Mouse (Mus musculus) MEL (cell line): ENCODE data around the gene Rab34. TPM values are rescaled to one million over a fixed set of nuclear protein-coding genes. Genes with fewer than 3 reads are reported as not detected.

Source experiments
- DNase-seq: peaks from one replicate; pipeline ENCODE4 v3.0.0; 2011; ENCODE audit warnings: low read depth, low spot score
- H3K27ac ChIP-seq: 2 replicates; pipeline ENCODE4 v1.5.1; 2012; ENCODE audit warnings: low read depth, mild to moderate bottlenecking, control low read depth, low read length, moderate library complexity; ENCODE audit not compliant: control insufficient read depth
- H3K27me3 ChIP-seq, 2 experiments: fragments of 150-350 bp in 1 of 2; sonication (generic) in 1 of 2; 2 replicates each; pipeline ENCODE4 v1.6.1; 2012; ENCODE audit warnings: low read length in 2 of 2, mild to moderate bottlenecking in 2 of 2, improper control_type of control experiment in 1 of 2, moderate library complexity in 1 of 2; ENCODE audit not compliant: insufficient read depth in 2 of 2, control insufficient read depth in 1 of 2
- H3K36me3 ChIP-seq, 2 experiments: 2 replicates each; pipeline ENCODE4 v1.6.1; 2012 to 2014; ENCODE audit warnings: low read length in 2 of 2, improper control_type of control experiment in 1 of 2, inconsistent platforms in 1 of 2, mild to moderate bottlenecking in 1 of 2; ENCODE audit not compliant: insufficient read depth in 2 of 2, control insufficient read depth in 1 of 2
- H3K4me1 ChIP-seq, 2 experiments: fragments of 150-350 bp in 1 of 2; sonication (generic) in 1 of 2; 2 replicates each; pipeline ENCODE4 v1.6.1; 2012; ENCODE audit warnings: low read length in 2 of 2, improper control_type of control experiment in 1 of 2, mild to moderate bottlenecking in 1 of 2; ENCODE audit not compliant: insufficient read depth in 2 of 2, control insufficient read depth in 1 of 2
- H3K4me3 ChIP-seq, 2 experiments: fragments of 150-350 bp in 1 of 2; sonication (generic) in 1 of 2; 2 replicates each; pipeline ENCODE4 v1.5.1; 2012; ENCODE audit warnings: low read depth in 2 of 2, low read length in 2 of 2, mild to moderate bottlenecking in 2 of 2, moderate library complexity in 2 of 2, control low read depth in 1 of 2, improper control_type of control experiment in 1 of 2; ENCODE audit not compliant: control insufficient read depth in 1 of 2, insufficient read depth in 1 of 2
- H3K79me2 ChIP-seq: 2 replicates; pipeline ENCODE4 v1.6.1; 2012; ENCODE audit warnings: mild to moderate bottlenecking, low read length, moderate library complexity; ENCODE audit not compliant: control insufficient read depth, poor library complexity, insufficient read depth
- H3K9ac ChIP-seq: 2 replicates; pipeline ENCODE4 v1.6.1; 2012; ENCODE audit warnings: low read depth, mild to moderate bottlenecking, control low read depth, low read length, moderate library complexity; ENCODE audit not compliant: control insufficient read depth, poor library complexity, severe bottlenecking
- H3K9me3 ChIP-seq: fragments of 150-350 bp; sonication (generic); replicated peaks from 2 replicates; pipeline ENCODE4 v1.6.1; 2012; ENCODE audit warnings: mild to moderate bottlenecking, low read length, improper control_type of control experiment, moderate library complexity; ENCODE audit not compliant: insufficient read depth
- BHLHE40 ChIP-seq: IDR thresholded peaks from 2 replicates; pipeline ENCODE4 v1.6.1; 2012; ENCODE audit warnings: low read depth, mild to moderate bottlenecking, inconsistent platforms, low read length, improper control_type of control experiment, borderline replicate concordance
- CHD2 ChIP-seq: IDR thresholded peaks from 2 replicates; pipeline ENCODE4 v1.6.1; 2011; ENCODE audit warnings: low read length, improper control_type of control experiment
- CTCF ChIP-seq, 3 experiments: IDR thresholded peaks in 2 of 3; conservative IDR thresholded peaks in 1 of 3; 2 replicates each; pipeline ENCODE4 v1.5.1; 2011 to 2012; ENCODE audit warnings: low read length in 3 of 3, low read depth in 2 of 3, mild to moderate bottlenecking in 2 of 3, improper control_type of control experiment in 1 of 3, inconsistent platforms in 1 of 3, mixed read lengths in 1 of 3, moderate library complexity in 1 of 3; ENCODE audit not compliant: control insufficient read depth in 1 of 3, insufficient read depth in 1 of 3, poor library complexity in 1 of 3, severe bottlenecking in 1 of 3
- E2F4 ChIP-seq: IDR thresholded peaks from 2 replicates; pipeline ENCODE4 v1.6.1; 2011; ENCODE audit warnings: low read depth, low read length, improper control_type of control experiment, borderline replicate concordance
- ELF1 ChIP-seq: IDR thresholded peaks from 2 replicates; pipeline ENCODE4 v1.6.1; 2014; ENCODE audit warnings: low read depth, mild to moderate bottlenecking, inconsistent platforms, low read length, improper control_type of control experiment, moderate library complexity
- EP300 ChIP-seq, 2 experiments: IDR thresholded peaks; 2 replicates each; pipeline ENCODE4 v1.6.1; 2011; ENCODE audit warnings: improper control_type of control experiment in 2 of 2, low read length in 2 of 2, low read depth in 1 of 2, mild to moderate bottlenecking in 1 of 2
- ETS1 ChIP-seq: IDR thresholded peaks from 2 replicates; pipeline ENCODE4 v1.6.1; 2012; ENCODE audit warnings: low read depth, mild to moderate bottlenecking, inconsistent platforms, low read length, improper control_type of control experiment, moderate library complexity
- GABPA ChIP-seq: IDR thresholded peaks from 2 replicates; pipeline ENCODE4 v1.6.1; 2012; ENCODE audit warnings: low read depth, mild to moderate bottlenecking, inconsistent platforms, low read length, improper control_type of control experiment, moderate library complexity
- GATA1 ChIP-seq: IDR thresholded peaks from 2 replicates; pipeline ENCODE4 v1.6.1; 2011; ENCODE audit warnings: low read depth, low read length, improper control_type of control experiment
- HCFC1 ChIP-seq: IDR thresholded peaks from 2 replicates; pipeline ENCODE4 v1.6.1; 2012; ENCODE audit warnings: low read depth, mild to moderate bottlenecking, inconsistent platforms, low read length, improper control_type of control experiment, moderate library complexity
- JUND ChIP-seq: IDR thresholded peaks from 2 replicates; pipeline ENCODE4 v1.6.1; 2011; ENCODE audit warnings: low read depth, mild to moderate bottlenecking, improper control_type of control experiment, low read length
- KAT2A ChIP-seq: conservative IDR thresholded peaks from 2 replicates; pipeline ENCODE4 v1.6.1; 2012; ENCODE audit warnings: low read depth, low read length, improper control_type of control experiment, inconsistent platforms
- MAFK ChIP-seq: IDR thresholded peaks from 2 replicates; pipeline ENCODE4 v1.6.1; 2011; ENCODE audit warnings: low read depth, mild to moderate bottlenecking, low read length, improper control_type of control experiment, borderline replicate concordance
- MAZ ChIP-seq: IDR thresholded peaks from 2 replicates; pipeline ENCODE4 v1.6.1; 2012; ENCODE audit warnings: low read depth, mild to moderate bottlenecking, inconsistent platforms, low read length, improper control_type of control experiment
- MEF2A ChIP-seq: IDR thresholded peaks from 2 replicates; pipeline ENCODE4 v1.6.1; 2014; ENCODE audit warnings: low read depth, mild to moderate bottlenecking, inconsistent platforms, low read length, improper control_type of control experiment; ENCODE audit not compliant: poor library complexity, insufficient replicate concordance, severe bottlenecking; ENCODE audit errors: extremely low read depth
- MXI1 ChIP-seq: IDR thresholded peaks from 2 replicates; pipeline ENCODE4 v1.6.1; 2011; ENCODE audit warnings: mild to moderate bottlenecking, low read depth, low read length, improper control_type of control experiment
- MYB ChIP-seq: IDR thresholded peaks from 2 replicates; pipeline ENCODE4 v1.6.1; 2011; ENCODE audit warnings: mild to moderate bottlenecking, low read depth, low read length, improper control_type of control experiment
- NELFE ChIP-seq: IDR thresholded peaks from 2 replicates; pipeline ENCODE4 v1.6.1; 2011; ENCODE audit warnings: low read depth, low read length, improper control_type of control experiment
- NRF1 ChIP-seq: IDR thresholded peaks from 2 replicates; pipeline ENCODE4 v1.6.1; 2014; ENCODE audit warnings: low read depth, mild to moderate bottlenecking, inconsistent platforms, low read length, improper control_type of control experiment, moderate library complexity; ENCODE audit not compliant: poor library complexity, insufficient read depth, severe bottlenecking
- POLR2A ChIP-seq, 2 experiments: IDR thresholded peaks; 2 replicates each; pipeline ENCODE4 v1.6.1; 2011 to 2012; ENCODE audit warnings: low read length in 2 of 2, mild to moderate bottlenecking in 2 of 2, control low read depth in 1 of 2, improper control_type of control experiment in 1 of 2, low read depth in 1 of 2, moderate library complexity in 1 of 2; ENCODE audit not compliant: control insufficient read depth in 1 of 2, insufficient read depth in 1 of 2, poor library complexity in 1 of 2
- RCOR1 ChIP-seq: IDR thresholded peaks from 2 replicates; pipeline ENCODE4 v1.6.1; 2012; ENCODE audit warnings: low read depth, mild to moderate bottlenecking, inconsistent platforms, low read length, improper control_type of control experiment
- SMC3 ChIP-seq: IDR thresholded peaks from 2 replicates; pipeline ENCODE4 v1.6.1; 2011; ENCODE audit warnings: low read depth, low read length, improper control_type of control experiment
- TAL1 ChIP-seq: IDR thresholded peaks from 2 replicates; pipeline ENCODE4 v1.6.1; 2012; ENCODE audit warnings: mild to moderate bottlenecking, inconsistent platforms, low read length, moderate library complexity, mixed read lengths
- TBP ChIP-seq: IDR thresholded peaks from 2 replicates; pipeline ENCODE4 v1.8.0; 2011; ENCODE audit warnings: low read depth, low read length, improper control_type of control experiment
- TCF12 ChIP-seq: IDR thresholded peaks from 2 replicates; pipeline ENCODE4 v1.6.1; 2014; ENCODE audit warnings: low read depth, mild to moderate bottlenecking, inconsistent platforms, low read length, improper control_type of control experiment, moderate library complexity
- UBTF ChIP-seq: IDR thresholded peaks from 2 replicates; pipeline ENCODE4 v1.6.1; 2012; ENCODE audit warnings: low read depth, mild to moderate bottlenecking, inconsistent platforms, low read length, improper control_type of control experiment, moderate library complexity, borderline replicate concordance; ENCODE audit not compliant: insufficient read depth
- ZKSCAN1 ChIP-seq: IDR thresholded peaks from 2 replicates; pipeline ENCODE4 v1.6.1; 2012; ENCODE audit warnings: low read depth, mild to moderate bottlenecking, inconsistent platforms, low read length, improper control_type of control experiment, moderate library complexity
- ZMIZ1 ChIP-seq: IDR thresholded peaks from 2 replicates; pipeline ENCODE4 v1.6.1; 2012; ENCODE audit warnings: low read depth, mild to moderate bottlenecking, inconsistent platforms, low read length, improper control_type of control experiment, moderate library complexity
- polyA plus RNA-seq, 2 experiments: library from polyadenylated mRNA; stranded (reverse) in 1 of 2; unstranded in 1 of 2; fragments of >175 nt in 1 of 2; fragments of >200 nt in 1 of 2; gene quantifications; 2 replicates each; pipeline versions ENCODE4 v1.2.1 to v1.2.4; 2012; ENCODE audit warnings: low replicate concordance in 2 of 2, low read depth in 1 of 2; ENCODE audit not compliant: insufficient read length in 2 of 2, insufficient read depth in 1 of 2, missing spikeins in 1 of 2
- total RNA-seq: library from RNA; depleted of rRNA; stranded (reverse); fragments of 300-350 nt; gene quantifications from 2 replicates; pipeline ENCODE4 v1.2.3, GENCODE M21; 2012

Gene Rab34
- total and polyA plus RNA-seq, 3 experiments, result 20.8 to 42.9 TPM; not detected in 1

- Histone ChIP-seq H3K9me3 (no peaks in the 10 kb centered on the region), H3K79me2 (no peaks in the 10 kb centered on the region), H3K4me3 (no peak overlapping the region), H3K4me1 (no peaks in the 10 kb centered on the region), H3K27ac (no peak overlapping the region), H3K36me3 (peaks cover 0 to 1% of the 10 kb centered on the region in 2 experiments; a peak in 2 of 4 replicates), H3K27me3 (no peaks in the 10 kb centered on the region), H3K9ac (no peak overlapping the region)
- no peak for DNase-seq
- TF ChIP-seq MEF2A (no peak), GATA1 (no peak), MAZ (no peak), POLR2A (IDR thresholded peaks at IDR 0.05; ENCODE audit: control insufficient read depth in 1 of 2, insufficient read depth in 1 of 2, low read depth in 1 of 2, low read length in 2 of 2, poor library complexity in 1 of 2) (no peak), JUND (no peak), NELFE (no peak), ZKSCAN1 (no peak), NRF1 (no peak), UBTF (no peak)
These were observed 41.3 kb upstream of the Rab34 start for GRCm38 (mm10) chr11:78146707-78147543.

DNA sequence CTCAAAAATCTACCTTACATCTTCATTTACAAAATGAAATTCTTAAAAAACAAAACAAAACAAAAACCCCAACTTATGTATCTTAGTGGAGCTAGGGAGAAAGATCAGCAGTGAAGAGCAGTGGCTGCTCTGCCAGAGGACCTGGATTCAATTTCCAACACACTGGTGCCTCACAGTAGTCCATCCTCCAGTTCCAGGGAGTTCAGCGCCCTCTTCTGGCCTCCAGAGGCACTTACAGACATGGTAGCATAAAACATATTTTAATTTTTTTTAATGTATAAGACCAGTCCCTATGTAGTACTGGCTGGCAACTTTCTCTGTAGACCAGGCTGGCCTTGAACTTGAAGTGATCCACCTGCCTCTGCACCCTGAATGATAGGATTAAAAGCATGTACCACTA, 37.1 kb upstream of the Rab34 start:
- Histone ChIP-seq H3K27ac (no peak overlapping the region), H3K79me2 (no peaks in the 10 kb centered on the region), H3K4me3 (no peak overlapping the region), H3K36me3 (no peaks in the 10 kb centered on the region; a peak in 1 of 4 replicates), H3K27me3 (no peaks in the 10 kb centered on the region), H3K4me1 (no peaks in the 10 kb centered on the region), H3K9me3 (no peaks in the 10 kb centered on the region), H3K9ac (no peak overlapping the region)
- peak; percentile 85 for DNase-seq
- TF ChIP-seq ELF1, result no peak
- TF ChIP-seq MAZ, result no peak
- TF ChIP-seq EP300 (IDR thresholded peaks at IDR 0.05; ENCODE audit: low read depth in 1 of 2, low read length in 2 of 2), result no peak
- peak; percentile 49; the same call in 1 of the 2 replicates for TF ChIP-seq JUND
- TF ChIP-seq BHLHE40, result no peak
- no peak for TF ChIP-seq GABPA
- no peak for TF ChIP-seq CHD2
- TF ChIP-seq UBTF, result no peak
- no peak for TF ChIP-seq TCF12
- TF ChIP-seq TBP, result 0 out of 2 replicates have a peak, but pooled peaks have one; percentile 20
- peak; percentile 75 to 95 (median 88) for TF ChIP-seq CTCF (IDR thresholded peaks at IDR 0.05 in 2 of 3, conservative IDR thresholded peaks at IDR 0.05 in 1 of 3; ENCODE audit: control insufficient read depth in 1 of 3, insufficient read depth in 1 of 3, low read depth in 2 of 3, low read length in 3 of 3, poor library complexity in 1 of 3, severe bottlenecking in 1 of 3)
- no peak for TF ChIP-seq MEF2A
- TF ChIP-seq MYB, result no peak
- no peak for TF ChIP-seq MAFK
- no peak for TF ChIP-seq GATA1
- no peak for TF ChIP-seq ETS1
- TF ChIP-seq NELFE, result no peak
- no peak for TF ChIP-seq POLR2A (IDR thresholded peaks at IDR 0.05; ENCODE audit: control insufficient read depth in 1 of 2, insufficient read depth in 1 of 2, low read depth in 1 of 2, low read length in 2 of 2, poor library complexity in 1 of 2)
- TF ChIP-seq HCFC1, result no peak
- peak; percentile 96 for TF ChIP-seq SMC3
- no peak for TF ChIP-seq E2F4
- TF ChIP-seq NRF1, result no peak
- TF ChIP-seq ZMIZ1, result no peak
- no peak for TF ChIP-seq KAT2A
- no peak for TF ChIP-seq RCOR1
- TF ChIP-seq MXI1, result no peak
- no peak for TF ChIP-seq TAL1
